In the genomic region with DNA sequence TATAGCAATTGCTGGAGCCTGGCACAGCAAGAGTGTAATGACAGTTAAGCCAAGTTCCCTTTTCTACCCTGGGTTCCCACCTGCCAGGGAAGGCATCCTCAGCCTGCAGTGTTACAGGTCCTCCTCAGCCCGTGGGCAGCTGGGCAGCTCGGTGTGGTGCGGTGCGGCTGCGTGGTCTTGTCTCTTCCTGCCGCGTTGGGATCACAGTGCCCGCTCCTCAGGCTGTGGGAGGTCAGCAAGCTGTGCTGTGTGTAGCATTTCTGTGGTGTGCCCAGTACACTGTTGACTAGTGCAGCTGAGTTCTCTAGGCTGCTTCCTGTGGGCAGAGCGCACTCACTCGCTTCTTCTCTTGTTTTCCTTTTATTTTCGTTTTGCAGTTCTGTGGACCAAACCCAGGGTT, we compare ENCODE assay signal across 12 mouse cellular contexts. TPM values are rescaled to one million over a fixed set of nuclear protein-coding genes. Genes with fewer than 3 reads are reported as not detected.
A peak's percentile ranks its signal among the peaks of the same experiment; 100 is the strongest.
DNase-seq lines count a peak whose midpoint lies in the region; ATAC-seq lines count a peak whose summit lies in the region.
"Had no signal": no experiment of that assay in that cellular context is flagged by ENCODE, and none has a peak within 500 bp of the region (broad histone marks: within the 10 kb centered on the region; RNA-seq: fewer than 3 reads in every experiment).

No protein-coding gene starts in this region.

- H3K9ac ChIP-seq in forebrain, embryonic 15.5 days (replicated peaks) = no peak overlapping the region
- H3K9ac ChIP-seq: hindbrain, embryonic 13.5 days had no signal

- peak; percentile 68 for DNase-seq in CD4-positive, CD25-positive, alpha-beta regulatory T cell, adult 2 months (ENCODE audit: low read depth, low spot score)
- peak; percentile 55 for DNase-seq in T-cell, adult 2 months (ENCODE audit: low spot score)
- peak; percentile 71 for DNase-seq in splenic B cell, adult 2 months (ENCODE audit: low read depth, low spot score)
- DNase-seq in adrenal gland, adult (ENCODE audit: inconsistent age in 2 of 2, low spot score in 1 of 2) = no peak
- no peak for DNase-seq in layer of hippocampus, adult 8-10 months (ENCODE audit: low spot score in 2 of 2)
- DNase-seq: lung, postnatal 14 days had no signal

- no peak overlapping the region for H3K27ac ChIP-seq in forebrain, embryonic 15.5 days (replicated peaks)
- H3K27ac ChIP-seq: hindbrain, embryonic 13.5 days had no signal

- 96% methylated on average over 11 of the region's 11 CpGs for WGBS in forebrain, embryonic 15.5 days

- no peak for ATAC-seq in forebrain, embryonic 15.5 days (replicated peaks)

- peaks cover 100% of the 10 kb centered on the region for H3K36me3 ChIP-seq in megakaryocyte, embryonic 14.5 days (replicated peaks; ENCODE audit: low read length)
- peaks cover 10% of the 10 kb centered on the region for H3K36me3 ChIP-seq in splenic B cell, adult 2 months (ENCODE audit: control insufficient read depth, insufficient read depth, low read length, poor library complexity, severe bottlenecking)
- peaks cover 61% of the 10 kb centered on the region for H3K36me3 ChIP-seq in forebrain, embryonic 15.5 days

- H3K27me3 ChIP-seq in megakaryocyte, embryonic 14.5 days (replicated peaks) = no peaks in the 10 kb centered on the region
- H3K27me3 ChIP-seq in splenic B cell, adult 2 months (ENCODE audit: control insufficient read depth, insufficient read depth, low read length, poor library complexity, severe bottlenecking) = no peaks in the 10 kb centered on the region
- H3K27me3 ChIP-seq in forebrain, embryonic 15.5 days = no peaks in the 10 kb centered on the region
- H3K27me3 ChIP-seq: hindbrain, embryonic 13.5 days had no signal

- no peak overlapping the region for H3K4me2 ChIP-seq in forebrain, embryonic 15.5 days (replicated peaks)
- H3K4me2 ChIP-seq: heart, embryonic 11.5 days; hindbrain, embryonic 13.5 days had no signal

- no peaks in the 10 kb centered on the region for H3K9me3 ChIP-seq in megakaryocyte, embryonic 14.5 days
- no peaks in the 10 kb centered on the region for H3K9me3 ChIP-seq in forebrain, embryonic 15.5 days
- H3K9me3 ChIP-seq: hindbrain, embryonic 13.5 days had no signal

- peaks cover 29% of the 10 kb centered on the region for H3K4me1 ChIP-seq in megakaryocyte, embryonic 14.5 days
- no peaks in the 10 kb centered on the region for H3K4me1 ChIP-seq in forebrain, embryonic 15.5 days
- H3K4me1 ChIP-seq: hindbrain, embryonic 13.5 days had no signal

- peak overlapping the region; percentile 86 for H3K4me3 ChIP-seq in megakaryocyte, embryonic 14.5 days (replicated peaks)
- no peak overlapping the region for H3K4me3 ChIP-seq in forebrain, embryonic 15.5 days
- H3K4me3 ChIP-seq: erythroblast, embryonic 14.5 days; hindbrain, embryonic 13.5 days had no signal

RNA-seq across cellular contexts. Expression of a gene that starts 25.4 kb away (rescaled TPM):
- polyA plus RNA-seq in megakaryocyte, embryonic 14.5 days (2012; ENCODE audit: insufficient read depth, low replicate concordance) = 172 and 218 TPM in 2 replicates
- 100 to 1,000 TPM in 3 of 4 experiments, 10 to 100 TPM in 1; 96.7 to 108 (median 105) TPM for total RNA-seq in layer of hippocampus, adult 8-10 months (2022)
- 42.2 and 42.4 TPM in 2 replicates for polyA plus RNA-seq in forebrain, embryonic 15.5 days (2015; fragmentation: Nextera tagmentation; extraction: Ambion mirVana)

RNA-seq across cellular contexts. Expression of a gene that starts 28.8 kb away (rescaled TPM):
- not detected in 2 replicates for polyA plus RNA-seq in megakaryocyte, embryonic 14.5 days (2012; ENCODE audit: insufficient read depth, low replicate concordance)
- total RNA-seq in layer of hippocampus, adult 8-10 months (2022) = 1 to 10 TPM; 1.8 to 3.5 (median 2.6) TPM
- 0.27 TPM in 2 replicates for polyA plus RNA-seq in forebrain, embryonic 15.5 days (2015; fragmentation: Nextera tagmentation; extraction: Ambion mirVana)

RNA-seq across cellular contexts. Expression of a gene that starts 41.7 kb away (rescaled TPM):
- polyA plus RNA-seq in megakaryocyte, embryonic 14.5 days (2012; ENCODE audit: insufficient read depth, low replicate concordance) = 1.1 TPM in 1 of 2 replicates, not detected in the other
- 10 to 100 TPM; 30.2 to 36.4 (median 33.9) TPM for total RNA-seq in layer of hippocampus, adult 8-10 months (2022)
- 4.8 and 5.2 TPM in 2 replicates for polyA plus RNA-seq in forebrain, embryonic 15.5 days (2015; fragmentation: Nextera tagmentation; extraction: Ambion mirVana)
- polyA plus RNA-seq: limb, embryonic 11.5 days had no signal

Comparison
In these comparisons a context has a peak if more than half of its experiments do, and no peak if none do; other contexts are left out.
1. DNase-seq: peak in CD4-positive, CD25-positive, alpha-beta regulatory T cell, adult 2 months (single experiment), T-cell, adult 2 months (single experiment) and splenic B cell, adult 2 months (single experiment); none in adrenal gland, adult (0 of 2) and layer of hippocampus, adult 8-10 months (0 of 2).